Mouse (Mus musculus) CH12.LX (cell line): ENCODE data around the gene Hapln3. TPM values are rescaled to one million over a fixed set of nuclear protein-coding genes. Genes with fewer than 3 reads are reported as not detected.

Source experiments
- DNase-seq: peaks from one replicate; pipeline ENCODE4 v3.0.0-alpha.2; 2013; ENCODE audit errors: extremely low read depth
- H3K27ac ChIP-seq: 2 replicates; pipeline ENCODE4 v1.5.1; 2012; ENCODE audit warnings: low read depth, mild to moderate bottlenecking, control low read depth, moderate library complexity; ENCODE audit not compliant: insufficient read depth
- H3K27me3 ChIP-seq: replicated peaks from 2 replicates; pipeline ENCODE3; 2012; ENCODE audit warnings: inconsistent platforms
- H3K36me3 ChIP-seq, 2 experiments: replicated peaks in 1 of 2; 2 replicates each; pipeline versions ENCODE3 to v1.6.1; 2012; ENCODE audit warnings: inconsistent platforms in 1 of 2, low read length in 1 of 2, mild to moderate bottlenecking in 1 of 2, mixed read lengths in 1 of 2, moderate library complexity in 1 of 2; ENCODE audit not compliant: control insufficient read depth in 1 of 2, insufficient read depth in 1 of 2
- H3K4me1 ChIP-seq, 2 experiments: 2 replicates each; pipeline ENCODE4 v1.6.1; 2012; ENCODE audit warnings: inconsistent platforms in 1 of 2, moderate library complexity in 1 of 2; ENCODE audit not compliant: insufficient read depth in 2 of 2, control insufficient read depth in 1 of 2
- H3K4me2 ChIP-seq: 2 replicates; pipeline ENCODE4 v1.6.1; 2012; ENCODE audit warnings: low read depth, mild to moderate bottlenecking, control low read depth; ENCODE audit not compliant: poor library complexity, insufficient read depth, severe bottlenecking
- H3K4me3 ChIP-seq, 3 experiments: fragments of 150-350 bp in 1 of 3; sonication (generic) in 1 of 3; replicated peaks in 1 of 3; 2 replicates each; pipeline versions ENCODE3 to v1.5.1; 2011 to 2012; ENCODE audit warnings: low read depth in 2 of 3, low read length in 2 of 3, mild to moderate bottlenecking in 2 of 3, moderate library complexity in 2 of 3, control low read depth in 1 of 3, improper control_type of control experiment in 1 of 3, inconsistent platforms in 1 of 3, mixed read lengths in 1 of 3; ENCODE audit not compliant: poor library complexity in 1 of 3
- H3K79me2 ChIP-seq: replicated peaks from 2 replicates; pipeline ENCODE4 v1.6.1; 2012; ENCODE audit warnings: mild to moderate bottlenecking, moderate library complexity; ENCODE audit not compliant: control insufficient read depth, poor library complexity, insufficient read depth, severe bottlenecking; ENCODE audit errors: extremely low read depth
- H3K9ac ChIP-seq: 2 replicates; pipeline ENCODE4 v1.6.1; 2012; ENCODE audit warnings: low read depth, mild to moderate bottlenecking, control low read depth, moderate library complexity; ENCODE audit not compliant: insufficient read depth
- H3K9me3 ChIP-seq: replicated peaks from 2 replicates; pipeline ENCODE3; 2012; ENCODE audit warnings: low read length, inconsistent platforms, mixed read lengths
- CHD2 ChIP-seq: IDR thresholded peaks from 2 replicates; pipeline ENCODE4 v1.6.1; 2011; ENCODE audit warnings: low read length, improper control_type of control experiment
- CTCF ChIP-seq, 2 experiments: IDR thresholded peaks in 1 of 2; conservative IDR thresholded peaks in 1 of 2; 2 replicates each; pipeline ENCODE4 v1.5.1; 2011 to 2012; ENCODE audit warnings: low read depth in 2 of 2, low read length in 2 of 2, improper control_type of control experiment in 1 of 2, inconsistent platforms in 1 of 2, mild to moderate bottlenecking in 1 of 2, moderate library complexity in 1 of 2
- IRF4 ChIP-seq: IDR thresholded peaks from 2 replicates; pipeline ENCODE4 v1.6.1; 2014; ENCODE audit warnings: low read depth, mild to moderate bottlenecking, inconsistent platforms, low read length, improper control_type of control experiment
- MAFK ChIP-seq: IDR thresholded peaks from 2 replicates; pipeline ENCODE4 v1.6.1; 2011; ENCODE audit warnings: low read length, improper control_type of control experiment; ENCODE audit not compliant: insufficient replicate concordance
- MAX ChIP-seq: IDR thresholded peaks from 2 replicates; pipeline ENCODE4 v1.6.1; 2011; ENCODE audit warnings: low read length, improper control_type of control experiment
- MYC ChIP-seq: IDR thresholded peaks from 2 replicates; pipeline ENCODE4 v1.6.1; 2011; ENCODE audit warnings: low read depth, mild to moderate bottlenecking, improper control_type of control experiment, low read length
- RAD21 ChIP-seq: IDR thresholded peaks from 2 replicates; pipeline ENCODE4 v1.6.1; 2011; ENCODE audit warnings: low read depth, mild to moderate bottlenecking, low read length, improper control_type of control experiment, moderate library complexity
- SMC3 ChIP-seq: IDR thresholded peaks from 2 replicates; pipeline ENCODE4 v1.6.1; 2011; ENCODE audit warnings: low read depth, low read length, improper control_type of control experiment
- UBTF ChIP-seq: IDR thresholded peaks from 2 replicates; pipeline ENCODE4 v1.6.1; 2012; ENCODE audit warnings: low read depth, mild to moderate bottlenecking, inconsistent platforms, low read length, improper control_type of control experiment, moderate library complexity
- ZC3H11A ChIP-seq: IDR thresholded peaks from 2 replicates; pipeline ENCODE4 v1.6.1; 2012; ENCODE audit warnings: low read depth, mild to moderate bottlenecking, inconsistent platforms, low read length, improper control_type of control experiment
- dilution Hi-C: fragments of 300-500 bp; cut with MboI; formaldehyde crosslinking; loops from 2 replicates; pipeline ENCODE4 v1.14.3; 2020; ENCODE audit warnings: low sequenced_read_pairs; ENCODE audit not compliant: extremely low pct_unique_long_range_greater_than_20kb, extremely low pct_ligation_motif_present
- in situ Hi-C: fragments of 300-500 bp; cut with MboI; formaldehyde crosslinking; loops from 3 replicates; pipeline ENCODE4 v1.14.3; 2019; ENCODE audit warnings: low sequenced_read_pairs, low pct_ligation_motif_present, low pct_unique_long_range_greater_than_20kb, mixed read lengths
- polyA plus RNA-seq: library from polyadenylated mRNA; unstranded; fragments of >175 nt; gene quantifications from 2 replicates; pipeline ENCODE4 v1.2.1, GENCODE M21; 2012; ENCODE audit warnings: low read depth; ENCODE audit not compliant: insufficient read length
- total RNA-seq, 2 experiments: library from RNA; depleted of rRNA; stranded (reverse); fragments of 300-350 nt in 1 of 2; fragments of >200 nt in 1 of 2; gene quantifications; 2 replicates each; pipeline ENCODE4 v1.2.3; 2012 to 2014

The Hapln3 gene
- total and polyA plus RNA-seq, 3 experiments, result not detected

- H3K79me2 ChIP-seq, result no peaks in the 10 kb centered on the region
- H3K4me1 ChIP-seq, result peaks cover 2 to 17% of the 10 kb centered on the region in 2 experiments; a peak in 3 of 4 replicates
- in situ Hi-C loops (loop anchor here (5.0 kb wide), 2 partner anchors 86 to 211 kb away; no protein-coding TSS in a partner anchor), dilution Hi-C loops (no loop called here)
- peak; percentile 63 for DNase-seq
- no peak overlapping the region for H3K4me3 ChIP-seq
- H3K27ac ChIP-seq, result no peak overlapping the region
- H3K36me3 ChIP-seq, result peaks cover 4 to 49% of the 10 kb centered on the region in 2 experiments
- no peaks in the 10 kb centered on the region for H3K9me3 ChIP-seq
- H3K27me3 ChIP-seq, result no peaks in the 10 kb centered on the region
- TF ChIP-seq SMC3 (peak; percentile 90), MYC (no peak), CTCF (conservative IDR thresholded peaks at IDR 0.05 in 1 of 2, IDR thresholded peaks at IDR 0.05 in 1 of 2; ENCODE audit: low read depth in 2 of 2, low read length in 2 of 2) (peak; percentile 96), IRF4 (peak; percentile 39; the same call in 1 of the 2 replicates), MAX (0 out of 2 replicates have a peak, but pooled peaks have one; percentile 22), CHD2 (no peak), ZC3H11A (peak; percentile 24; the same call in 1 of the 2 replicates), RAD21 (peak; percentile 79)
- TF ChIP-seq, all 38 proteins: peak for 6
- Histone ChIP-seq H3K4me2 (peak overlapping the region; percentile 17; the same call in 1 of the 2 replicates), H3K9ac (no peak overlapping the region)
These were observed 10.1 kb upstream of the Hapln3 start for GRCm38 (mm10) chr7:79140897-79141296.

DNA sequence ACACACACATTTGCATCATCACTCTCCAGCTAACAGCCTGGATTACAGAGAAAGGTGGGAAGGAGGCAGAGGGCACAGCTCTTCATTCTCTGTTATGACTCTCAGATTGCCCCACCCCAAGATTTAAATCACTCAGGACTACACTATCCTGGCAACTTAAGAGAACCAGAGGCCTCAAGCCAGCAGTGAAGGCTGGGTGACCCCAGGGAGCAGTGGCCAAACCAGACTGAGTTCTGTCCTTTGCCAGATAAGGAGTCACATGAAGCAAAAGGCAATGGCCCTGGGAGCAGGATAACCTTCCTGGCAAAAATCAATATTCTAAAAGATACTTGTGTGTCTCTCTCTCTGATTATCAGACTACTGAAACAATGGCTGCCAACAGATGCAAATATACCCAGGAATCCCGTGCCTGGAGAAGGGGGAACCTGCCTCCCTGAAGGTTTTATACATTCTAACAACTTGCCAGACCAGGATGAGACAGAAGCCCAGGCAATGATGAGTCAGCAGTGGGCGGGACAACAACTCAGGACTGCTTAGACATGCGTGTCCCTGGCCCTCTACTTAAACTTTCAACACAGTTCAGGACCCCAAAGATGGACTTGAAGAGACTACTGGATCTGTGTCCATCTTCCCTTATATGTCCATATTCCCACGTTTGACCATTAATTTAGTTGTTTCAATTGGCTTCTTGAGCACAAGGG is 9.2 kb upstream of the Hapln3 start:
- Histone ChIP-seq H3K27me3 (no peaks in the 10 kb centered on the region), H3K4me3 (no peak overlapping the region), H3K27ac (no peak overlapping the region), H3K36me3 (peaks cover 4 to 50% of the 10 kb centered on the region in 2 experiments), H3K9ac (no peak overlapping the region), H3K79me2 (no peaks in the 10 kb centered on the region), H3K9me3 (no peaks in the 10 kb centered on the region), H3K4me2 (no peak overlapping the region; the same call in 1 of the 2 replicates), H3K4me1 (peaks cover 2 to 17% of the 10 kb centered on the region in 2 experiments; a peak in 3 of 4 replicates)
- in situ Hi-C loops, result loop anchor here (5.0 kb wide), 2 partner anchors 87 to 212 kb away; no protein-coding TSS in a partner anchor
- DNase-seq, result no peak
- dilution Hi-C loops, result no loop called here
- TF ChIP-seq MAFK (peak; percentile 72), UBTF (no peak)

GRCm38 (mm10) chr7:79139328-79139824 is 8.6 kb upstream of the Hapln3 start:
- Histone ChIP-seq H3K27me3 (no peaks in the 10 kb centered on the region), H3K4me1 (peaks cover 2 to 17% of the 10 kb centered on the region in 2 experiments; a peak in 3 of 4 replicates), H3K9me3 (no peaks in the 10 kb centered on the region), H3K27ac (no peak overlapping the region), H3K36me3 (peaks cover 4 to 48% of the 10 kb centered on the region in 2 experiments), H3K79me2 (no peaks in the 10 kb centered on the region), H3K9ac (no peak overlapping the region), H3K4me3 (no peak overlapping the region), H3K4me2 (no peak overlapping the region)
- DNase-seq, result no peak
- TF ChIP-seq MAFK (no peak), CTCF (conservative IDR thresholded peaks at IDR 0.05 in 1 of 2, IDR thresholded peaks at IDR 0.05 in 1 of 2; ENCODE audit: low read depth in 2 of 2, low read length in 2 of 2) (0 out of 4 replicates have a peak, but pooled peaks of 1 of the 2 experiments have one; percentile 5)
- in situ Hi-C loops (no loop called here), dilution Hi-C loops (no loop called here)
